Mouse (Mus musculus) cerebellum, postnatal 10 days (tissue): ENCODE measurements around the gene Snrnp27.

Source experiments
- DNase-seq, 2 experiments: peaks; one replicate each; pipeline ENCODE4 v3.0.0; 2021; ENCODE audit warnings: mixed read lengths in 2 of 2

The Snrnp27 gene

DNA sequence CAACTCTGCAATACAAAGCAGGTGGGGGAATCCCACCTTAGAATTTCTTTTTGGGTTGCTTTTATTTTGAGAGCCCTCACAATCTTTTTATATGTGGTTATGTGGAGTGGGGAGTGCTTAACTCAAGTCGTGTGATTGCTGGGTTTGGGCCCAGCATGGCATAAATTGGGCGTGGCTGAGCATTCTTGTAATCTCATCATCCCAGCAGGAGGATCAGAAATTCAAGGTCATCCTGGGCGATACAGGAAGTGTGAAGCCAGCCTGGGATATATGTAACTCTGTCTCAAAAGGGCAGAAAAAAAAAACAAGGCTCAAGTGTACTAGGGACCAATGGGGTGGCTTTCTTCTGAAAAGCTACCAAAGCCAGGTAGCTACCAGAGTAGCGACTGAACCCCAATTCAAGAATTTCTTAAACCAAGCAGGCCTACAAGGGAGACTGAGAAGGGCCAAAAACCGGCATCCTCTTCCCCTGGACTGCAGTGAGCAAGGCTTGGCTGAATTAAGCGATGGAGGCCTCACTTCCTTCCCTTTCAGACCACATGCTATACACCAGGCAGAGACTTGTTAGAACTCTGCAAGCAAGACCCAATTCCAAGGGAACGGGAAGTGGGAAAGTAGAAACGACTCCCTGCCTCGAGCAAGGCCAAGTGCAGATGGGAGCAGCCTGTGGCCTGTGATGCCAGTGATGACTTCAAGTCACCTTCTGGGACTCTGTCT lies 24.0 kb downstream of the Snrnp27 start:
- DNase-seq: no peak

DNA sequence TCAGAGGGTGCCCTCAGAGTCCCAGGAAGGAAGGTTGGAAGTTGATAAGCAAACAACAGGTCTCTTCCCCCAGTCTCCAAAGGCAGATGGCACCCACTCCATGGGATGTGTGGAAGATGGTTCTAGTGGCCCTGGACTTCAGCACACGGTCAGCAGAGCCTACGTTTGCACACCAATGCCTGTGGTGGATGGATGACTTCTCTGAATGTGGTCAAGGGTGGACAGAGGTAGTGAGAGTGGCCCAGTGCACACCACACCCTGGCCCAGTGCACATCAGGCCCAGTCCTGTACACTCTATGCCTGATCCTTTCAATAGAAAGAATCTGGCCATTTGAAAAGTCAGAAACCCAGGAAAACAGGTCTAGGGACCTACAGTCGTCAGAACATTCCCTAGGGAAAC lies 25.8 kb downstream of the Snrnp27 start:
- no peak for DNase-seq

DNA sequence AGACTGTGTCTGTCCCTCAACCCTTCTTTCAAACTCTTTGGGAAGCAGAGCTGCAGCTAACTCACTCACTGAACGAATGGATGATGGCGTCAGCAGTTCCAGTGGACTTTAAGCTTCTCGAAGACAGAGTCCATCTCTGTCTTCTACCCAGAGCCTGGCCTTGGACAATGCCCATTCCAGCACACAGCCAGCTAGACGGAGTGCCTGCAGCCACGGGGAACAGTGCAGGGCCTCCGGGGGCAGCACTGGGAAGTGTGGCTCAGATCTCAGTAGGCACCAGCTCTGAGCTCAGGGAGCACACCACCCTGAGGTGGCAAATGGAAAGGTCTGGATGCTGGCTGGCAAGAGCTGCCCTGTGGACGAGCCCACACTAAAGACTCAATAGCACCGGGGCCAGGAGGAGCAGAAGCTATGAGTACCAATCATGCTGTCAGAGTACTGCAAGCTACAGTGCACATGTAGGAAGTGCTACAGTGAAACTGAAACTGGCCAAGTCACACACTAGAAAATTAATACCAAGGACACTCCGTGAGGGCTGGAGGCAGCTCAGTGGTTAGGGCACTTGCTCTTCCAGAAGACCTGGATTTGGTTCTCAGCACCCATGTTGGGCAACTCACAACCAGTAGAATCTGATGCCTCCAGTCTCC lies 29.9 kb downstream of the Snrnp27 start:
- DNase-seq: no peak

DNA sequence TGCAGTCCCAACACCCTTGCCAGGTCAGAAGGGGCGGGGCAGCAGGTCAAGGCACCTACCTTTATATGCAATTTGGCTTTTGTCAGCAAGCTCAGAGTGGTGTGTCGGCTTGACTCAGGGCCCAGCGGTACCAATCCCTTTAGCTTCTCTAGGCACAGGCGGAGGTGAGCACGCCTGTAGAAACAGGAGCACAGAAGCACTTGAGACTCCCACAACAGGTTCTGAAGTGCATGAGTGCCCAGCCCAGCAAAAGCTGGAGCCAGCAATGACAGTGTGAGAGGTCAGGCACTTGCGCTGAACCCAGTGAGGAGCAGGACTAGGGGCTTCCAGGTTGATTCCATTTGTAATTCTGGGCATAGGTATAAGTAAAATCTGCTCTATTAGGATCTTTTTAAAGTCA lies 31.3 kb downstream of the Snrnp27 start:
- no peak for DNase-seq

DNA sequence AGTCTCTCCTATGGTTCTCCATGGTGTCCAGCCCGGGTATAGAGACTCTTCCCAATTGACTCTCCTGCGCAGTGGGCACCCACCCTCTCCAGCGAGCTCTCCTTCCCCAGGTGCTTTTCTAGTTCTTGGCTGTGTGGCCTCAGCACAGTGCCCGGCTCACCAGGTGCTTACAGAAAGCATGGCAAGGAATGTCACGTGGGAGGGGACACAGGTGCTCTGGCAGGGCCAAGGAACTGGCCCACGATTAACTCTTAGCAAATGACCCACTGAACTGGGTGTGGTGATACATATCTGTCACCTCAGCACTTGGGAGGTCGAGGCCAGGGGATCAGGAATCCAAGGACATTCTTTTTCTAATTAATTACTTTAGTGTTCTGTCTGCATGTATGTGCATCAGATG lies 38.2 kb downstream of the Snrnp27 start:
- no peak for DNase-seq

DNA sequence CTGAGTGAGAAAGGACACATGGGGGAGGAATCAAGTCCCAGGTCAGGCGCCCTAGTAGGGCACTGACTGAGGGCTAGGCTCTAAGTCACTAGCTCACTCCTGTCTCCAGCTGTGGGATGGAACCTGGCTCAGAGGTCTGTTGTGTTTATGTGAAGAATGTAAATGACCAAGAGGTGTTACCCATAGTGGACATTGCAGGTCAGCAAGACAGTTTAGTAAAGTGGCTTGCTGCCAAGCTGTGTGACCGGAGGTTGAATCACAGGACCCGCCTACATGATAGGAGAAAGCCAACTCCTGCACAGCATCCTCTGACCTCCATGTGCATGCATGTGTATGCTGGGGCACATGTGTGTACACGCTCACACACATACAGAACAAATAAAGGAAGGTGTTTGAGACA lies 38.8 kb downstream of the Snrnp27 start:
- DNase-seq: no peak

DNA sequence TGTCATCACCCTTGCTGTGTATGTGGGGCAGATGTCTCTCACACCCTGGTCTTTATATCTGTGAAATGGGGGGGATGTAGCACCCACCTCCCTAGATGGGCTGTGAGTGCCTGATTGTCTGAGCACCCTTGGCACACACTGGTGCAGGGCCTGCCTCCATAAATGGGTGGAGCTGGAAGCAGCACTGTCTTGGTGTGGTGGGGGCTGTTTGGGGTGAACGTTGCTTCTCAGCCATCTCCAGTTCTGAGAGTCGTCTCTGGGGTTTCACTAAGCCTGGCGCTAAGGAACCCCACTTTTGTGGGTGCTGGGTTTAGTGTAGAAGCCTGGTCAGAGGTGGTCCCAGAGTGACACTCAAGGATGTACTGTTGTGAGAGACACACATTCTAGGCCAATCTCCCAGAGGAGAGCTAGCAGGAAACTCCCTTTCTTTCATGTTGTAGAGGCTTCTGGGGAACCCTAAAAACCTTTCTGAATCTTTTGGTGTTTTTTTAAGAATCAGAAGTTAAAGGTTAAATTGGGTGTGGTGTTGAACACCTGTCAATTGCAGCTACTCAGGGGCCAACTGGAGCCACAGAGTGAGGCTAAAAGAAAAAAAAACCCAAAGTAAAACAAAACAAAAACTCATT lies 39.4 kb downstream of the Snrnp27 start:
- no peak for DNase-seq

DNA sequence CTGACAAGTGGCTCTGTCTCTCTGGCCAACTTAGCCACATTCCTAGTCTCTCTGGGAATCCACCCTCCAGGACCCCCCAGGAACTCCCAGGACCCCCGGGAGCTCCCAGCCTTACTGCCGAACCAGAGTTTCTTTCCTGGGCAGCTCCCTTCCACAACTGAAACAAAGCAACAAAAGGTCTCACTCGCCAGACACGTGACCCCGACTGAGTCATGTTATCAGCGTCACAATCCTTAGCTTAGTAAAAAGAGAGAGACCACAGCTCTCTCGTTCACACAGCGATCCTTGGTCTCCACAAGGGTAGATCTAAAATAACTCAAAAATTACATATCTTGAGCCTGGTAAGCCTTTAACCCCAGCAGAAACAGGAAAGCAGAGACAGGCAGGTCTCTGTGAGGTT lies 42.6 kb downstream of the Snrnp27 start:
- DNase-seq: no peak

DNA sequence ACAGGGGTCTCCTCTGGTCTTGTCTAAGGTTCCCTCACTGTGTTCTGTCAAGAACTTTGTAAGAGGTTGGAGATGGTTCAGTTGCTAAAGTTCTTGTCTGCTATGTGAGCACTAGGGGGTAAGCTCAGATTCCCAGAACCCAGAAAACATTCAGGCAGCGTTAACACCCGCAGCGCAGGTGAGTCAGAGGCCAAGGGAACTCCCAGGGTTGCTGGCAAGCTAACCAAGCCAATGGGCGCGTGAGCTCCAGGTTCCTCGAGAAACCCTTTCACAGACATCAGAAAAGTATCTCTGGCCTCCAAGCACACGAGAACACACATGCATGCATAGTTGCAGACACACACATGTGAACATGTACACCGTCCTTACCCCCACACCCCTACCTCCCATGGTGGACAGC lies 43.5 kb downstream of the Snrnp27 start:
- no peak for DNase-seq

DNA sequence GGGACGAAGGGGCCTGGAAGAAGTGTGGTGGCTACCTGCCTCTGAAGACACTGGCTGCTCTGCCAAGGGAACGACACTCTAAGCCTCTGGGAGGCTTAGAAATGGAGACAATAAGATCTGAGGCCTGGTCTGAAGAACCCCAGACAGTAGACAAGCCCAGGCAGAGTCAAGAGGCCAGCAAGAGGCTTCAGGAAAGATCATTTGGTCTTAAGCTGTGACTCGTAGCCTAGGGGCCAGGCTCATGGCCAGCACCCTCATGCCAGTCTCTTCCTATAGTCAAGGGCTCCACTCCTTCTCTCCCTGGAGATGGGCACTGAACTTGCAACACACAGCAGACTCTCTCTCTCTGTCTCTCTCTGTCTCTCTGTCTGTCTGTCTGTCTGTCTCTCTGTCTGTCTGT lies 44.2 kb downstream of the Snrnp27 start:
- DNase-seq: no peak

DNA sequence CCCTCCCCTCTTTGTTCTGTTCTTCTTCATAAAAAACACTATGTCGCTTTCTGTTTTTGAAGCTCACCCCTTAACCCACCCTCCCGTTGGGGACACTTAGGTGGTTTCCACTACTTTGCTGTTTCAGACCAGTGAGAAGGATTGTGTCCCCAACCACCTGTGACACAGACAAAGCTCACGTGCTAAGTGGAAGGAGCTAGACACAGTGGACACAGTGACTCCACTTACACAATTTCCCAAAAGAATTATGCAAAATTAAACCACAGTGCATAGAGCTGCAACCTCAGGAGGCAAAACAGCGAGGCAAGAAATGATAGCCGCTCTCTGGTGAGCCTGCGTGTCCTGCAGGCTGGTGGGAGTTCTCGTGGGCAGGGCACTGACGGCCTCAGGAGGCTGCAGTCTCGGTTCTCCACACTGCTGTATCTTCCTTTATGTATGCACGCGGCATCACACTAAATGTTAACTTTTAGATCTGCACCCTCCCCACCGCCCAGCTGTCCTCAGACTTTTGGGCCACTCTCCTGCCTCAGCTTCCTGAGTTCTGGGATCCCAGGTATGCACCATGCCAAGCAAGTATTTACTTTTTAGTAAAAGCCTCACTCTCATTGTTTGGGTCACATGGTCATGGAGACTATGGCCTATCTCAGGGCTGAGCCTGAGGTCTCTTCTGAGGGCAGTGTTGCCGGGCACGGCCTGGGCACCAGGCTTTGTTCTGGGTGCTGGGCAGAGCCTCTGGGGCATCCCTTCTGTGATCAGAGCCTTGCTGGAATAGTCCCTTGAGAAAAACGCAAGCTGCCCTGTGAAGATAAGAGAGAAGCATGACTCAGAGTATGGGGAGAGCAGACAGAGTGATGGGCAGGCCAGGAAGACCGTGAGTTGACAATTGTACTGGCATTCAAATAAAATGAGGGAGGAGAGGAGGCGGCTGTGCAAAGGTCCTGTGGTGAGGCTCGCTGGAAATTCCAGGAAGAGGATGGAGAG lies 44.9 kb downstream of the Snrnp27 start:
- no peak for DNase-seq

DNA sequence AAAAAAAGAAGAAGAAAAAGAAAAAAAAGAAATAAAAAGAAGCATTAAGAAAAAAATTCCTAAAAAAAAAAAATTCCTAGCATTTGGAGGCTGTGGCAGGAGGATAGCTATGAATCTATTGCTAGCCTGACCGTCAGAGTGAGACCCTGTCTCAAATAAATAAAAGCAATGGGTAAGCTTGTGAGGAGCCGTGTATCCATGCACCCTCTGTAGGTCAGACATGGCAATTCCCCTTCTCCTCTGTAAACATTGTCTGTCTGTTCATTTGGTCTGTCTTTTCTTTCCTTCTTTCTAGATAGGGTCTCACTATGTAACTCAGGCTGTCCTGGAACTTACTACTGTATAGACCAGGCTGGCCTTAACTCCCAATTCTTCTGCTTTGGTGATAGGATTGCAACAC lies 45.9 kb downstream of the Snrnp27 start:
- peak; percentile 20 to 41 for DNase-seq

DNA sequence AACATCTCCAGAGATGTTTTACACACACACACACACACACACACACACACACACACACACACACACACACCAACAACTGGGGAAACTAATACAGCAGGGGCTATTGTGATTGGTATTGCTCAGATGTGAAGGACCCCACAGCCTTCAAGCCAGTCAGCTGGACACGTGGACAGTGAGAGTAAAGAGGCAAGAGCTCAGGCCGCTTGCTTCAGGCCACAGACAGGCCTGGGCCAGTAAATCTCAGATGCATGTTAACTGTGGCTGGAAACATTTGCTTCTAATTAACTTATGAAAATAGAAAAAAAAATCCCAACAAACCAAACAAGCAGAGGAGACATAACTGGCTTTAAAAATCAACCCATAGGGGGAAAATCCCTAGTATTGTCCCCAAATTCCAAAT lies 46.5 kb downstream of the Snrnp27 start:
- DNase-seq: no peak

DNA sequence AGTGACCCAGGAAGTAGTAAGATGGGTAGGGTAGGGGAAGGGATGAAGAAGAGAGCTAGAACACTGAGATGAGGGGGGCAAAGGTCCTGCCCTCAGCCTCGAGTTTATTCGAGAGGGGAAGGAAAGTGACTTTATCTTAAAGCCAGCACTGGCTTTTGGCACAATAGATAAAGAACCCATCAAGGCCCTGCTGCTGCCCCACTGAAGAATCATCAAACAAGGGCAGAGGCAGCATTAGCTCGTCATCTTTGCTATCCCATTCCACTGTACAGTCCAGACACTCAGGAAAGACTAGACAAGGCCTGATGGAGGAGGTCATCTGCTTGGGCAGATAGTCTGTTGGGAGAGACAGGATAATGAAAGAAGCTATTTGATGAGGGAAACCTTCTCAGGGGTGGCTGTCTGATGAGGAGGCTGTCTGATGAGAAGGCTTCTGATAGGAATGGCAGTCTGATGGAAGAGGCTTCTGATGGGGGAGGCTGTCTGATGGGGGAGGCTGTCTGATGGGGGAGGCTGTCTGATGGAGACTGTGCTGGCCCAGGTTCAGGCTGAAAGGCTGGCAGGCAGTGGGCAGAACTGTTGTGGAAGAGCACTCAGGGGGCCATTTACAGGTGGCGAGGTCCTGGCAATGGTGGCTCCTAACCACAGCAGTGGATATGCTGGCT lies 47.0 kb downstream of the Snrnp27 start:
- DNase-seq: no peak

DNA sequence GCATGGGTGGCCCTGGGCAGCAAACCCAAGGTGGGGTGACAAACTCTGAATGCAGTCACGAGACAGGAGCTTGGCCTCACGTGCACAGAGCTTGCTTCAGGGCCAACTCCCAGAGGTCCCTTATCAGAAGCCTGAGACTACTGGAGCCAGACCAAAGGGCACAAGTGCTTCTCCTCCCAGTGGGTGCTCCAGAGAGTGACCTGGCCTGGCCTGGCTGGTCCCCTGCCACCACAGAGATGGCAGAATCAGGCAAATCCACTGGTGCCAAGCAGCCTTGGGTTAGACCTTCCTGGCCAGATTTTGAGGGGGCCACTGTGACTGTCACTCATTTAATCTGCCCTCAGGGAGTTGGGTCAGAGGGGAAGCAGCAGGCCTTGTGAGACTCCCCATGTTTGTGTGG lies 47.8 kb downstream of the Snrnp27 start:
- DNase-seq: no peak

DNA sequence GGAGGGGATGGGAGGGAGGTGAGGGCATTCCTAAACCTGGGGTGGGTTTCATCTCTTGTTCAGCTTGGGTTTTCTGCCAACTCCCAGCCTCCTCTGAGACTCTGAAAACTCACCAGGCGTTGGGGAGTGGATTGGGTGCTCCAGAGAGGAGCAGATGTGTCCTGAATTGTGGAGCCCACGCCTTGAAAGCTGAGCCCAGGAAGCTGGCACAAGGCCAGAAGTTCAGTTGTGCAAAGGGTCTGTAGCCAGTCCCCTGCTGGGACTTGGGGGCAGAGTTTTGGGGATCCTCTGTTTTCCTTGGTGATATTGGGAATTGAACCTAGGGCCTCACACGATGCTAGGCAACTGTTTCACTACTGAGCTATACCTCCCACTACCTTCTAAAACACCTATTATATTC lies 54.2 kb downstream of the Snrnp27 start:
- DNase-seq: peak; percentile 23 to 24

DNA sequence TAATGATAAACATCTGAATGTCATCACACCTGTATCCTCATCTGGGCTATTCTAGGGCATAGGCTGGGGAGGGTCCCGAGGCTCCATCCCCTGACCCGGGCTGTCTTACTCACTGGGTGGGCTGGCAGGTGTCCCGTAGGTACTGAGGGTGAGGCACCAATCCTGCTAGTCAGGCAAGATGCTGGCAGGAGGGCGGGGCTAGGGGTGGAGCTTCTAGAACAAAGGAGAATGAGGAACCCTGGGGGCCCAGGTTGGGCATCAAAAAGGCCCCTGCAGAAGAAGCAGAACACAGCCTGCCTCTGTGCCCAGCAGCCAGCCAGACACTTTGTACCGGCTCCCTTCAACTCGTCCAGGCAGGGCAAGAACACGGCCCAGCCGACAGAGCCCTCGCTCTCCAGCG lies 56.4 kb downstream of the Snrnp27 start, which contains the start of gene Asprv1:
Gene Asprv1 (plus strand): TSS at position 219 of the 400 bp plus-strand sequence.
- DNase-seq: peak in 1 of 2 experiments; percentile 19
